Mouse (Mus musculus) testis, adult 2 months (tissue): ENCODE results near the gene Lhx2.

ENCODE experiments used
- CTCF ChIP-seq: fragments of 200-500 bp; IDR thresholded peaks from 2 replicates; pipeline ENCODE4 v1.5.1; 2012; ENCODE audit warnings: low read depth, mild to moderate bottlenecking, inconsistent platforms, low read length, moderate library complexity; ENCODE audit not compliant: control insufficient read depth, insufficient read depth, insufficient replicate concordance
- POLR2A ChIP-seq: fragments of 200-500 bp; IDR thresholded peaks from 2 replicates; pipeline ENCODE4 v1.6.1; 2012; ENCODE audit warnings: low read depth, mild to moderate bottlenecking, inconsistent platforms, low read length, moderate library complexity; ENCODE audit not compliant: control insufficient read depth

- TF ChIP-seq POLR2A (no peak), CTCF (no peak)
Measured at GRCm38 (mm10) chr2:38326671-38327070, 12.4 kb upstream of the Lhx2 start.
